ENCODE assay signal across 15 mouse cellular contexts in genomic region chr14:99624380-99625327, GRCm38 (mm10).
DNase-seq lines count a peak whose midpoint lies in the region; ATAC-seq and TF ChIP-seq lines count a peak whose summit lies in the region.
"Had no signal": no experiment of that assay in that cellular context is flagged by ENCODE, and none has a peak within 500 bp of the region (broad histone marks: within the 10 kb centered on the region; RNA-seq: fewer than 3 reads in every experiment).

No protein-coding gene starts in this region.

- H3K27ac ChIP-seq in stomach, postnatal 0 days (replicated peaks) = peak overlapping the region; percentile 70
- no peak overlapping the region for H3K27ac ChIP-seq in midbrain, embryonic 13.5 days
- H3K27ac ChIP-seq: embryonic facial prominence, embryonic 12.5 days; heart, embryonic 13.5 days; midbrain, embryonic 12.5 days had no signal

- no peak for TF ChIP-seq CTCF in lung, adult 2 months (IDR thresholded peaks at IDR 0.05; ENCODE audit: insufficient read depth, low read length)
- TF ChIP-seq CTCF in stomach, postnatal 0 days (IDR thresholded peaks at IDR 0.05; ENCODE audit: low read depth) = no peak

- no peaks in the 10 kb centered on the region for H3K9me3 ChIP-seq in stomach, postnatal 0 days (ENCODE audit: control insufficient read depth, low read length)
- H3K9me3 ChIP-seq in midbrain, embryonic 13.5 days = no peaks in the 10 kb centered on the region
- H3K9me3 ChIP-seq: embryonic facial prominence, embryonic 12.5 days; heart, embryonic 13.5 days; midbrain, embryonic 12.5 days had no signal

- peak; percentile 90 for ATAC-seq in stomach, postnatal 0 days (ENCODE audit: low FRiP score, low TSS enrichment)
- ATAC-seq in midbrain, embryonic 13.5 days = no peak
- ATAC-seq: forebrain, embryonic 16.5 days had no signal

- intact Hi-C loops in heart, postnatal 36 days (cut with DNase I) = no loop called here

- TF ChIP-seq POLR2A in lung, adult 2 months (IDR thresholded peaks at IDR 0.05; ENCODE audit: borderline replicate concordance, extremely low read depth, low read depth, low read length) = no peak

- H3K9ac ChIP-seq in stomach, postnatal 0 days (ENCODE audit: low read length) = no peak overlapping the region
- no peak overlapping the region for H3K9ac ChIP-seq in midbrain, embryonic 13.5 days (replicated peaks)
- H3K9ac ChIP-seq: embryonic facial prominence, embryonic 12.5 days; heart, embryonic 13.5 days; lung, embryonic 14.5 days; midbrain, embryonic 12.5 days had no signal

- no peaks in the 10 kb centered on the region for H3K27me3 ChIP-seq in stomach, postnatal 0 days (ENCODE audit: control insufficient read depth, insufficient read depth, low read length)
- H3K27me3 ChIP-seq in midbrain, embryonic 13.5 days = no peaks in the 10 kb centered on the region
- H3K27me3 ChIP-seq: embryonic facial prominence, embryonic 12.5 days; heart, embryonic 13.5 days; midbrain, embryonic 12.5 days had no signal

- H3K36me3 ChIP-seq in stomach, postnatal 0 days (ENCODE audit: control insufficient read depth, insufficient read depth, low read length) = no peaks in the 10 kb centered on the region
- no peaks in the 10 kb centered on the region for H3K36me3 ChIP-seq in midbrain, embryonic 13.5 days
- H3K36me3 ChIP-seq: embryonic facial prominence, embryonic 12.5 days; heart, embryonic 13.5 days; midbrain, embryonic 12.5 days had no signal

- no peak overlapping the region for H3K4me3 ChIP-seq in lung, adult 2 months (replicated peaks; ENCODE audit: extremely low read depth, low read depth, low read length)
- no peak overlapping the region for H3K4me3 ChIP-seq in stomach, postnatal 0 days (ENCODE audit: low read depth, low read length)
- no peak overlapping the region for H3K4me3 ChIP-seq in midbrain, embryonic 13.5 days (replicated peaks)
- H3K4me3 ChIP-seq: embryonic facial prominence, embryonic 12.5 days; heart, embryonic 13.5 days; midbrain, embryonic 12.5 days had no signal

- peak; percentile 22 for DNase-seq in lung, postnatal 25 days (ENCODE audit: low spot score)
- DNase-seq in lung, adult 2 months = no peak
- peak; percentile 6 for DNase-seq in MEL-GATA-1-ER (ENCODE audit: extremely low read depth, low read depth)
- DNase-seq in lung, postnatal 36 days = peak; percentile 37
- peak; percentile 83 for DNase-seq in stomach, postnatal 0 days (ENCODE audit: low spot score)
- DNase-seq in heart, postnatal 36 days = no peak
- DNase-seq: adrenal gland, adult 8-10 months; left cerebral cortex, postnatal 4 days; lung, embryonic 14.5 days; thymus, adult 18-20 months had no signal

- 55% methylated on average over 10 of the region's 10 CpGs for WGBS in lung, adult 2 months
- WGBS in stomach, postnatal 0 days = 47% methylated on average over 10 of the region's 10 CpGs
- WGBS in midbrain, embryonic 13.5 days = 91% methylated on average over 10 of the region's 10 CpGs

- no peak overlapping the region for H3K4me2 ChIP-seq in stomach, postnatal 0 days (replicated peaks; ENCODE audit: low read depth)
- H3K4me2 ChIP-seq in midbrain, embryonic 13.5 days (replicated peaks) = no peak overlapping the region
- H3K4me2 ChIP-seq: embryonic facial prominence, embryonic 12.5 days; heart, embryonic 13.5 days; lung, embryonic 14.5 days; midbrain, embryonic 12.5 days had no signal

- TF ChIP-seq EP300 in stomach, postnatal 0 days (optimal IDR thresholded peaks at IDR 0.05) = peak; percentile 72

- H3K4me1 ChIP-seq in lung, adult 2 months (ENCODE audit: control insufficient read depth, insufficient read depth, low read length) = no peaks in the 10 kb centered on the region; the same call in 1 of the 2 replicates
- H3K4me1 ChIP-seq in stomach, postnatal 0 days (replicated peaks; ENCODE audit: control insufficient read depth, insufficient read depth) = no peaks in the 10 kb centered on the region
- H3K4me1 ChIP-seq in midbrain, embryonic 13.5 days (replicated peaks) = no peaks in the 10 kb centered on the region
- H3K4me1 ChIP-seq: embryonic facial prominence, embryonic 12.5 days; heart, embryonic 13.5 days; midbrain, embryonic 12.5 days had no signal

Comparison
In these comparisons a context has a peak if more than half of its experiments do, and no peak if none do; other contexts are left out.
1. DNase-seq: peak in lung, postnatal 25 days (single experiment), MEL-GATA-1-ER (single experiment), lung, postnatal 36 days (single experiment) and stomach, postnatal 0 days (single experiment); none in lung, adult 2 months (single experiment) and heart, postnatal 36 days (0 of 2).